Mouse (Mus musculus): Measurements from ENCODE around the gene Lins1.

Gene Lins1

GRCm38 (mm10) chr7:66689620-66690360 lies at the start of gene Lins1:
Lins1 (plus strand) TSS chr7:66689889.
- DNase-seq (ENCODE audit: low spot score in 2 of 2): peak; percentile 98 to 99

DNA sequence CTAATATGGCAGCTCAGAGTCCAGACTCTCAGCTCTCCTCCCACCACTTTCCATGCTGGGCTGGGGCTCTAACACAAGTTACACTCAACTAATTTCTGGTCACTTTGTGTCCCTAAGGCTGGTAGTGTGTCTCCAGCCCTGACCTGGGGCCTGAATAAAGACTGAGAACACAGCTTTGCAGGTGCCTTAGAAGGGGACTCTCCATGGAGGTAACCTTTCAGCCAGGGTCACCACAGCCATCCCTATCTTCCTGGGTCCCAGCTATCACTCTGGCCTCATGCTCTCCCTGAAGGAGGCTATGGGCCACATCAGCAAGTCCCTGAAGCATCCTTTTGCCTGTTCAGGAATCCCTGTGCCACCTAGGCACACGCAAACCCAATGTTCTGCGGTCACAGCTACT lies 44.0 kb upstream of the Lins1 start:
- no peak for DNase-seq (ENCODE audit: low spot score in 2 of 2)

- DNase-seq (ENCODE audit: low spot score in 2 of 2): no peak
Observed at GRCm38 (mm10) chr7:66649181-66649580, 40.5 kb upstream of the Lins1 start.

- DNase-seq (ENCODE audit: low spot score in 2 of 2): no peak
Observed at GRCm38 (mm10) chr7:66650883-66651282, 38.8 kb upstream of the Lins1 start.

DNA sequence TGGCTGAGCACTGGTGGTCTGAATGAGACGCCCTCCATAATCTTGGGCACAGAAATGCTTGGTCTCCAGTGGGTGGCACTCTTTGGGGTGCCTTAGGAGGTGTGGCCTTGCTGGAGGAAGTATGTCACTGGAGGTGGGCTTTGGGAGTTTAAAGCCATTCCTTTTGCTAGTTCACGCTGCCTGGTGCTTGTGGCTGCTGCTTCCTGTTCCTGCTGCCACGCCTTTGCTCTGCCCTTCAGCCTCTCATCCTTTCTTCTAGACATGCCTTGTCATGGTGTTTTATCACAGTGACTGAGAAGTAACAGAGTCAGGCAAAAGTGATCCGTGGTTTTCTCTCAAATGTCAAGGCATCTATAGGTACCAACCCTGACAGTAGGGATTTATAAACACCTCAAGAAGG lies 37.5 kb upstream of the Lins1 start:
- DNase-seq (ENCODE audit: low spot score in 2 of 2): no peak

GRCm38 (mm10) chr7:66653596-66653995 lies 36.1 kb upstream of the Lins1 start:
- no peak for DNase-seq (ENCODE audit: low spot score in 2 of 2)

DNA sequence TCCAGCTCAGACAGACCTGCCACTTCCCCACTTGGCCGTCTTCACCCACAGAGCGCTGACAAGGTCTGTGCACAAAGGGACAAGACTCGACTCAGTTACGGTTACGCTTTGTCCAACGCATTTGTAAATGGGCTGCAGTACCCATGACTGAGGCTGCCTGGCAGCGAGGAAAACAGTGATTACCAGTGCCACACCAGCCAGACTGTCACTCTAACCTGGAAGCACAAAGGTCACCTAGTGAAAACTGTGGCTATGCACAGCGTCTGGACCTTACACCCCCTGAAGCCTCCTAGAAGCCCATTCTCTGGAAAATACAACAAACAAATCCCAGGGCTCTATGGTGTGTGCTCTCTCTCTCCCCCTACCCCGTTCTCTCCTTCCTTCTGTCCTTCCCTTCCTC lies 34.2 kb upstream of the Lins1 start:
- DNase-seq (ENCODE audit: low spot score in 2 of 2): no peak

- DNase-seq (ENCODE audit: low spot score in 2 of 2): no peak
Observed at GRCm38 (mm10) chr7:66660291-66660690, 29.4 kb upstream of the Lins1 start.

DNA sequence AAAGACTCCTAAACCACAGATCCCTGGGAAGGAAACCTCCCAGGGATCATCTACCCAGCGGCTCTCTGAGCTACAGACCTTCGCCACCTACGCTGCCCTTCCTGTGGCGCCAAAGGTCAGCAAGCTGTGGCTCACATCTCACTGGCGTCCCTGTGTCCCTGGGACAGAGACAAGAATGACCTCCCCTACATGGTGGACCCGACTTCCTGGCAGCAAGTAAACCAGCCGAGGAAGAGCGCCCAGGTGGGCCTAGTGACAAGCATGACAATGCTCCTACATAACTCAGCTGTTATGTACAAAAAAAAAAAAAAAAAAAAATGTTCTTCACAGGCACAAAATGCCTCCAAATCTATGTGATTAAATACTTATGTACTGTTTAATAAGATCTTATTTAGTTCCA lies 28.7 kb upstream of the Lins1 start:
- no peak for DNase-seq (ENCODE audit: low spot score in 2 of 2)

- DNase-seq (ENCODE audit: low spot score in 2 of 2): peak; percentile 84 to 89
Observed at GRCm38 (mm10) chr7:66661572-66661971, 28.1 kb upstream of the Lins1 start.

GRCm38 (mm10) chr7:66663548-66663947 lies 26.1 kb upstream of the Lins1 start:
- DNase-seq (ENCODE audit: low spot score in 2 of 2): no peak

GRCm38 (mm10) chr7:66667064-66667463 lies 22.6 kb upstream of the Lins1 start:
- DNase-seq (ENCODE audit: low spot score in 2 of 2): no peak

DNA sequence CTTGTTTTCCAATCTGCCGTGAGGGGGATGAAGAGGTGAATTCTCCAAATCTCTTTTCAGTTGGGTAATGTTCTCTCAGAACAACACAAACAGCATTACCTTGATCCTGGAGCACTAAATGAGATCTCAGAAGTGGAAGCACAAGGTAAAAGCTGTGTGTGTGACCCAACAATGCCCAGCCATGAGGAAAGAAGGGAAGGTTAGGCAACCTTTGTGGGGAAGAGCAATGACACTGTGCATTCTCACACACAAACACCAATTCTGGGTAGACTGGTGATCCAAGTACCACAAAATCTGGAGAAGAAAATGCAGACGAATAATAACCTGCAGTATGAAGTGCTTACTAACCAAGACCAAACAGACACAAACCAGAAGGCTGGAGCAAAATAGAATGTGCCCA lies 13.9 kb upstream of the Lins1 start:
- no peak for DNase-seq (ENCODE audit: low spot score in 2 of 2)

- DNase-seq (ENCODE audit: low spot score in 2 of 2): no peak
Observed at GRCm38 (mm10) chr7:66682119-66682863, 7.4 kb upstream of the Lins1 start.

DNA sequence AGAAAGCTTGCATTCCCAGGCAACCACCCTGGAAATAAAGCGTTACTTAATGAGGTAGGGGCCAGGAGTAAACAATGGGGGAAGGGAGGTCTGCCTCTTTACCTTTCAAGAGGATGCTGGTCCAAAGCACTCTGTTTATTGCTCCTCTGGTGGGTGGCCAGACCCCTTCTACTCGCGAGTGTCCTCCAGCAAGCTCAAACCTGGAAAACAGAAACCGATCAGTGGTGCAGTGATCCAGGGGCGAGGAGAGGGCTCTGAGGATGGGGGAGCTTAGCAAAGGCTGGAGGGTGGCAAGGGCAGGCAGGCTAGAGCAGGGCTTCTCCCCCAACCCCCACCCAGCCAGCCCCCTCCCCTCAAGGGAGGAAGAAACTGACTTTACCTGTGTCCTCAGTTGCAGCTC lies 968 bp upstream of the Lins1 start:
- peak in 1 of 2 experiments; percentile 12 for DNase-seq (ENCODE audit: low spot score in 2 of 2)

DNA sequence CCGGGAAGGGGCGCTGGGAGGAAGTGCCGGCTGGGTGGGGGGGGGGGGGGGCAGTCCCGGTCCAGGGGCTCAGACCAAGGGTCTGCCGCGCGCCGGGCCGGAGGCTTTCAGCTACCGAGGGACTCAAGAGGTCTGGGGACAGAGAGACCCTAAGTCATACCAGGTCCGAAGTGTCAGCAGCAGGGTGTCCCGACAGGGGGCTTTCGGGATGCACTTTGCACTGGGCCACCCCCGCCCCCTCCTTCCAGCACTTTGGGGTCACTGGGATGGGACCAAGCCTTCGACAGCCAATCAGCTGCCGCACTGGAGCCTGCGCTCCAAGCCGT lies 432 bp upstream of the Lins1 start, which contains the start of gene Asb7:
Gene Asb7, minus strand, starts transcription at position 303 of the 326 bp plus-strand sequence.
- no peak for DNase-seq (ENCODE audit: low spot score in 2 of 2)

- DNase-seq (ENCODE audit: low spot score in 2 of 2): no peak
Observed at GRCm38 (mm10) chr7:66694467-66694866, 4.8 kb downstream of the Lins1 start.

DNA sequence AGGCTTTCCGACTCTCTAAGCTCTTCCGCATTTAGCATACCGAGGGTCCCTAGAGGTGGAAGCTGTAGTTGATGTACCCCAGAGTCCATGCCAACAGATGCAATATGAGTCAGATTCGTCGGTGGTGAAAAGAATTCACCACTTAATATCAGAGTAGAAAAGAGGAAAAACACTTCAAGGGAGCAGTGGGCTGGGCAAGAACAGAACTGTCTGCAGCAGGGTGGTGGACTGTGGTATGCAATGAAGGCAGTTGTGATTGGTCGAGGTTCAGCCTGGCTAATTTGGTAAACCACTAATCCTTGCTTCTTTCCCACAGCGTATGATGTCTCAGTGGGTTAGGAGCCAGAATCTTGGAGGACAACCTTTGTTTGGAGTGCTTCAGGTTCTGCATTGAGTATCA lies 13.0 kb downstream of the Lins1 start:
- DNase-seq (ENCODE audit: low spot score in 2 of 2): no peak

DNA sequence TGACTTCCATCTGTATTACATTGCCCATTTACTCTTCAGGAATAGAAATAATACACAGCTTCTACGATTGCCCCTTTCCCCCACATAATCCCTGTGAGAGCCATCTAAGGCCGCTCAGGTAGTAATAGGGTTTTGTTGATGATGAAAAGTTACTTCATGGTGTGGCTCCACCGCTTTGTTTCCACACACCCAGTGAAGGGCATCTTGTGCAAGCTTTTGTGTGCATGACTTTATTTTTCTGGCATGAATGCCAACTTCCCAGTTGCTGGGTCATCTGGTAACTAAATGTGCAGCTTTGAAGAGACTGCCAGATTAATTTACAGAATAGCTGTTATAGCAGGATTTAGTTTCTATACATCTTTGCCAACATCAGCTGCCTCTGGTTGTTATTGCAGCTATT lies 14.9 kb downstream of the Lins1 start:
- DNase-seq (ENCODE audit: low spot score in 2 of 2): no peak

DNA sequence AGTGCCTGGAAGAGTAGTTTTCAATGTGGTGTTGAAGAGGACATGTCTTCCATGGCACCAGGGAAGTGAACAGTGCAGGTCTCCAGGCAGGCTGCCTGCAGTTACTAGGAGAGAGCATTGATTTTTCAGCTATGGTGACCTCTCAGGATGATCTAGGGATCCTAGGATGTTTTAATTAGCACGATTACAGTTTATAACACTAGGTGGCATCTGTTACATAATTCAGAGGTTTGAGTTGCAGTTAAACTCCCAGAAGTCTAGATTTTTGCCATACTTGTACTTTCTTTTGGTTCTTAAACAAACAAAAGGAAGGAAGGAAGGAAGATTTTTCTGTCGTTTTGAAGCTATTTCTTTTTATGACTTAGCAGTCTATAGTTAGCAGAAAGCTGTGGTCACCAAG lies 21.5 kb downstream of the Lins1 start:
- no peak for DNase-seq (ENCODE audit: low spot score in 2 of 2)

DNA sequence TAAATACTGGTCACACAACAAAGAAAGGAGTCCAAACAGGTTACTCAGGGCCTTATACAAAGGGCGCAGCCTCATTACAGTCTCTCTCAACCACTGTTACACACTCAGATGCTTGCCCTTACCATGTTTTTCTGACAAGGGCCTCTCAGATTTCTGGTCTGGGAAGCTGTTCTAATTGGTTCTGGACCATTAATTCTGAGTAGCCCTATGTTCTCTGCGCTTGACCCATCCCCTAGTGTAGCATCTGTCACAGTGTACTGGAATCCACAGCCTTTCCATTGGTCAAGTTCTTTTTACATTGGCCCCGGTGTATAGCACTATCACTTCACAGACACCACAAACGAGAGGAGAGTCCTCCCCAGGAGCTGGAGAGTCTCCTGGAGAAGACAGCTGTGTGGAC lies 34.8 kb downstream of the Lins1 start:
- no peak for DNase-seq (ENCODE audit: low spot score in 2 of 2)

DNA sequence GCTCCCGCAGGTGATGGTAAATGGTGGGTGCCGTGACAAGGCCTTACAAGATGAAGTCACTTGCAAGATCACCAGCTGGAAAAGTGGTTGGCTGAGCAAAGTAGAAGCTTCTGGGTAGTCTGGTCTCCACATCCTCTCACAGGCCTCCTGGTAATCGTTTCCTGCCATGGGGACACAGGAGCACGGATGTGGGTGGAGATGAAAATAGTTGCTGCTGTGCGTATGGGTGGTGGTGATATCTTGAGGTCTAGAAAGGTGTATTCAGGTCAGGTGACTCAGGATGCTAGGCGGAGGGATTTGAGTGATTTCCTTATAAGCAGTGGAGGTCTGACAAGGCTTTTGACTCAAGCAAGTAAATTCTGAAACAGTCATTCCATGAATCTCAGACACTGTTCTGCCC lies 35.3 kb downstream of the Lins1 start:
- no peak for DNase-seq (ENCODE audit: low spot score in 2 of 2)

- DNase-seq (ENCODE audit: low spot score in 2 of 2): no peak
Observed at GRCm38 (mm10) chr7:66728072-66728471, 38.4 kb downstream of the Lins1 start.

All from right cerebral cortex, adult 2 months (tissue).